Mouse (Mus musculus) liver, embryonic 14.5 days (tissue): ENCODE measurements around the gene Dnaaf1. TPM values are rescaled to one million over a fixed set of nuclear protein-coding genes. Genes with fewer than 3 reads are reported as not detected.

Experiments used
- ATAC-seq: fragments of 200-750 bp; cut with Nextera tagmentation; 2 replicates; pipeline ENCODE4 v1.8.0; 2017; ENCODE audit warnings: moderate number of reproducible peaks, mild to moderate bottlenecking, moderate library complexity; ENCODE audit not compliant: insufficient read depth
- DNase-seq, 3 experiments: peaks; one replicate each; pipeline ENCODE4 v3.0.0-alpha.2; 2012 to 2013; ENCODE audit warnings: low read depth in 3 of 3, low spot score in 3 of 3
- H3K27ac ChIP-seq: fragments of 300-500 bp; sonication (generic); 2 replicates; pipeline ENCODE4 v1.5.1; 2014; ENCODE audit warnings: moderate library complexity, mild to moderate bottlenecking, control low read depth, inconsistent platforms
- H3K27me3 ChIP-seq: fragments of 300-500 bp; sonication (generic); 2 replicates; pipeline ENCODE4 v1.6.1; 2014; ENCODE audit warnings: mild to moderate bottlenecking, low read length, moderate library complexity; ENCODE audit not compliant: control insufficient read depth, insufficient read depth
- H3K36me3 ChIP-seq: fragments of 300-500 bp; sonication (generic); replicated peaks from 2 replicates; pipeline ENCODE4 v1.6.1; 2014; ENCODE audit warnings: low read depth; ENCODE audit not compliant: control insufficient read depth, insufficient read depth
- H3K4me1 ChIP-seq, 2 experiments: fragments of 200-500 bp in 1 of 2; fragments of 300-500 bp in 1 of 2; sonication (generic) in 1 of 2; replicated peaks; 2 replicates each; pipeline ENCODE4 v1.6.1; 2012 to 2014; ENCODE audit warnings: antibody characterized with exemption in 1 of 2, inconsistent platforms in 1 of 2, low read length in 1 of 2; ENCODE audit not compliant: control insufficient read depth in 2 of 2, insufficient read depth in 2 of 2
- H3K4me2 ChIP-seq: fragments of 300-500 bp; sonication (generic); 2 replicates; pipeline ENCODE4 v1.6.1; 2014; ENCODE audit warnings: low read depth, mild to moderate bottlenecking, control low read depth, moderate library complexity
- H3K4me3 ChIP-seq, 2 experiments: fragments of 200-500 bp in 1 of 2; fragments of 300-500 bp in 1 of 2; sonication (generic) in 1 of 2; 2 replicates each; pipeline ENCODE4 v1.5.1; 2012 to 2014; ENCODE audit warnings: low read depth in 2 of 2, low read length in 2 of 2, mild to moderate bottlenecking in 2 of 2, control low read depth in 1 of 2, inconsistent platforms in 1 of 2, moderate library complexity in 1 of 2; ENCODE audit not compliant: insufficient read depth in 1 of 2
- H3K9ac ChIP-seq: fragments of 300-500 bp; sonication (generic); replicated peaks from 2 replicates; pipeline ENCODE4 v1.6.1; 2014; ENCODE audit warnings: mild to moderate bottlenecking, control low read depth, moderate library complexity
- H3K9me3 ChIP-seq: fragments of 300-500 bp; sonication (generic); 2 replicates; pipeline ENCODE4 v1.6.1; 2016; ENCODE audit warnings: low read length, mixed read lengths; ENCODE audit not compliant: control insufficient read depth
- CTCF ChIP-seq: IDR thresholded peaks from 2 replicates; pipeline ENCODE4 v1.5.1; 2016; ENCODE audit warnings: antibody characterized with exemption, low read depth, control low read depth
- EP300 ChIP-seq: IDR thresholded peaks from 2 replicates; pipeline ENCODE4 v1.6.1; 2016; ENCODE audit warnings: antibody characterized with exemption, low read depth
- WGBS: fragments of 180-500 bp; shearing (Covaris S2); extraction: QIAGEN DNeasy Blood & Tissue Kit; methylation state at CpG from one replicate; pipeline ENCODE4 v1.1.7; 2014; ENCODE audit not compliant: insufficient replicate concordance; 5-methylcytosine and 5-hydroxymethylcytosine counted together
- polyA plus RNA-seq, 2 experiments: library from polyadenylated mRNA; depleted of rRNA in 1 of 2; stranded (reverse) in 1 of 2; unstranded in 1 of 2; fragments of >200 nt; fragmentation: Nextera tagmentation in 1 of 2; extraction: Ambion mirVana in 1 of 2; gene quantifications; 2 replicates each; pipeline versions ENCODE4 v1.2.1 to v1.2.3; 2012 to 2014

The Dnaaf1 gene
- polyA plus RNA-seq, 2 experiments: 0.03 to 0.04 TPM

- ATAC-seq: no peak
- Histone ChIP-seq H3K9me3 (no peaks in the 10 kb centered on the region), H3K36me3 (no peaks in the 10 kb centered on the region), H3K9ac (no peak overlapping the region), H3K27me3 (no peaks in the 10 kb centered on the region), H3K4me3 (no peak overlapping the region), H3K4me2 (no peak overlapping the region), H3K27ac (no peak overlapping the region), H3K4me1 (peaks cover 0 to 1% of the 10 kb centered on the region in 2 experiments; a peak in 3 of 4 replicates)
- no peak for DNase-seq
- TF ChIP-seq EP300 (no peak), CTCF (no peak)
- WGBS: 80% methylated on average over 7 of the region's 7 CpGs
Observed at GRCm38 (mm10) chr8:119591456-119591855, 16.4 kb downstream of the Dnaaf1 start.

- WGBS: 78% methylated on average over 4 of the region's 4 CpGs
- peak overlapping the region; percentile 87 to 91 for H3K4me3 ChIP-seq
Observed at GRCm38 (mm10) chr8:119603771-119604170, 28.7 kb downstream of the Dnaaf1 start.

GRCm38 (mm10) chr8:119604398-119604803 is 29.4 kb downstream of the Dnaaf1 start:
- peak; percentile 20 to 40 (median 30) for DNase-seq
- Histone ChIP-seq H3K27ac (peak overlapping the region; percentile 62), H3K4me2 (peak overlapping the region; percentile 95), H3K4me3 (peak overlapping the region; percentile 87 to 91), H3K9me3 (no peaks in the 10 kb centered on the region), H3K36me3 (peaks cover 4% of the 10 kb centered on the region), H3K27me3 (no peaks in the 10 kb centered on the region), H3K4me1 (peaks cover 3 to 7% of the 10 kb centered on the region in 2 experiments; a peak in 3 of 4 replicates), H3K9ac (peak overlapping the region; percentile 89)
- WGBS: 4% methylated on average over 12 of the region's 12 CpGs
- peak; percentile 74 for ATAC-seq
- TF ChIP-seq CTCF (no peak), EP300 (peak; percentile 34; the same call in 1 of the 2 replicates)

More at GRCm38 (mm10) chr8:119603771-119604170, 28.7 kb downstream of the Dnaaf1 start:
- peaks cover 4% of the 10 kb centered on the region for H3K36me3 ChIP-seq
- H3K4me1 ChIP-seq: peaks cover 3 to 7% of the 10 kb centered on the region in 2 experiments; a peak in 3 of 4 replicates
- ATAC-seq (no peak), DNase-seq (no peak)
- H3K27ac ChIP-seq: no peak overlapping the region
- H3K9me3 ChIP-seq: no peaks in the 10 kb centered on the region
- no peak overlapping the region; the same call in 1 of the 2 replicates for H3K9ac ChIP-seq
- peak overlapping the region; percentile 95 for H3K4me2 ChIP-seq
- H3K27me3 ChIP-seq: no peaks in the 10 kb centered on the region
- TF ChIP-seq EP300: no peak
- TF ChIP-seq CTCF: no peak

GRCm38 (mm10) chr8:119604996-119605395 is 30.0 kb downstream of the Dnaaf1 start, which contains the start of gene Taf1c:
Gene Taf1c (minus strand): TSS chr8:119605222.
- Histone ChIP-seq H3K4me3 (peak within 1 kb of the TSS; percentile 87 to 91), H3K27me3 (no peaks in the 10 kb centered on the region), H3K9me3 (no peaks in the 10 kb centered on the region), H3K9ac (peak within 1 kb of the TSS; percentile 89), H3K36me3 (peaks cover 4% of the 10 kb centered on the region; the same call in 1 of the 2 replicates), H3K27ac (peak within 1 kb of the TSS; percentile 62), H3K4me2 (peak within 1 kb of the TSS; percentile 95), H3K4me1 (peaks cover 3 to 7% of the 10 kb centered on the region in 2 experiments; a peak in 3 of 4 replicates)
- DNase-seq: peak; percentile 85 to 91 (median 85)
- peak; percentile 81 for ATAC-seq
- 1% methylated on average over 23 of the region's 23 CpGs for WGBS
- TF ChIP-seq CTCF: peak; percentile 97
- TF ChIP-seq EP300: no peak

GRCm38 (mm10) chr8:119606224-119606623 is 31.2 kb downstream of the Dnaaf1 start:
- DNase-seq: no peak
- ATAC-seq: no peak
- H3K4me3 ChIP-seq: no peak overlapping the region
- no peak overlapping the region for H3K4me2 ChIP-seq
- H3K27me3 ChIP-seq: no peaks in the 10 kb centered on the region
- no peak overlapping the region for H3K27ac ChIP-seq
- TF ChIP-seq EP300 (no peak), CTCF (peak; percentile 36)
- H3K9ac ChIP-seq: no peak overlapping the region
- H3K9me3 ChIP-seq: no peaks in the 10 kb centered on the region
- no peaks in the 10 kb centered on the region; the same call in 1 of the 2 replicates for H3K36me3 ChIP-seq
- H3K4me1 ChIP-seq: peaks cover 3 to 7% of the 10 kb centered on the region in 2 experiments; a peak in 3 of 4 replicates
- WGBS: 64% methylated on average over 2 of the region's 2 CpGs
